Mouse (Mus musculus) cerebellum, adult 11-12 months (tissue): ENCODE data around the gene Tex14.

Experiments
- DNase-seq: peaks from one replicate; pipeline ENCODE4 v3.0.0; 2022

Gene Tex14

DNA sequence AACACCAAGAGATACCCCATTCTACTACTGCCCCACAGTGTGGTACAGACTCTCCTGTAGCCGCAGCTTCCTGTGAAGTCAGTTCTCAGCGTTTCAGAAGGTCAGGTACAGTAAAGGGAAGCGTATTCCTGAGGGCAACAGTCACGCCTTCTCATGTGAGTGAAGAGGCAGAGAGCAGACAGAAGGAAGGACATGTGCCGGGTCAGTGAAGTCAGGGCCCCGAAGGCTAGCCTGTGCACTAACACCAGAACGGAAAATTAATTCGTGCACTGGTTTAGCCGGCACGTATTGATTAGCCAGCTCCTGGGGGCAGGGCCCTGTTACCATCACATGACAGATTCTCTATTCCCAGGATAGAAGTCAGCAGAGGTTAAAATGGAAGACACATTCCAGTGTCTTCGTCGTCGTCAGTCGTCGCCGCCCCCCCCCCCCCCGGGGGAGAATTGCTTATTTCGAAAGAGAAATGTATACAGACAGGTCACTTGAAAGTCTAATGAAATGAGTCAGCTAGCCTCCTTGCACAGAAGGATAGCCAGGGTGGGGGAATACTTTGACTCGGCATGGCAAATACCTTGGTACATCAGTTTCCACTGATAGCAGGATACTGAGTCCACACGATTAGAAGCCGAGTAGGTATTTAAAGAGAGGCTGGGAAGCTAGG, 169.8 kb downstream of the Tex14 start:
- DNase-seq, result no peak

- DNase-seq, result no peak
Observed at GRCm38 (mm10) chr11:87577601-87578248, 172.9 kb downstream of the Tex14 start.

GRCm38 (mm10) chr11:87578249-87578962, 173.5 kb downstream of the Tex14 start:
- DNase-seq, result peak; percentile 89

- DNase-seq, result peak; percentile 86
Observed at GRCm38 (mm10) chr11:87578963-87579601, 174.2 kb downstream of the Tex14 start.

DNA sequence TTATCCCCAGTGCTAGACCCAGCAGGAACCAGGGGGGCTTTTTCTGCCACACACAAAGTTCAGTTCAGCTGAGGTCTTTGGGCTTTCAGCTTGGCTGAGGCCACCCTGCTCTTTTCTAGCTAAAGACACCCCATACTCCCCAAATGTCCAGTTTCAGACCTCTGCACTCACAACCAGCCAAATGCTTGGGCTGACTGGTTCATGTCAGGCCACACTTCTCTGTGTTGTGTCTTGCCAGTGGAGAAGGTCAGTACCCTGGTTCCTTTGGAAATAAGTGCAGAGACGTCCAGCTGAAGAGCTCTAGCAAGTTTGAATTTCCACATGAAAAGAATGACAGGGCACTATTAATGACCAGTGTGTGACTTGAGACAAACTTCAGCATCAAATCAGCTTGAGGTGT, 174.8 kb downstream of the Tex14 start:
- DNase-seq, result no peak

- peak; percentile 53 for DNase-seq
Observed at GRCm38 (mm10) chr11:87580543-87581085, 175.7 kb downstream of the Tex14 start.

- peak; percentile 31 for DNase-seq
Observed at GRCm38 (mm10) chr11:87581161-87581865, 176.4 kb downstream of the Tex14 start.

DNA sequence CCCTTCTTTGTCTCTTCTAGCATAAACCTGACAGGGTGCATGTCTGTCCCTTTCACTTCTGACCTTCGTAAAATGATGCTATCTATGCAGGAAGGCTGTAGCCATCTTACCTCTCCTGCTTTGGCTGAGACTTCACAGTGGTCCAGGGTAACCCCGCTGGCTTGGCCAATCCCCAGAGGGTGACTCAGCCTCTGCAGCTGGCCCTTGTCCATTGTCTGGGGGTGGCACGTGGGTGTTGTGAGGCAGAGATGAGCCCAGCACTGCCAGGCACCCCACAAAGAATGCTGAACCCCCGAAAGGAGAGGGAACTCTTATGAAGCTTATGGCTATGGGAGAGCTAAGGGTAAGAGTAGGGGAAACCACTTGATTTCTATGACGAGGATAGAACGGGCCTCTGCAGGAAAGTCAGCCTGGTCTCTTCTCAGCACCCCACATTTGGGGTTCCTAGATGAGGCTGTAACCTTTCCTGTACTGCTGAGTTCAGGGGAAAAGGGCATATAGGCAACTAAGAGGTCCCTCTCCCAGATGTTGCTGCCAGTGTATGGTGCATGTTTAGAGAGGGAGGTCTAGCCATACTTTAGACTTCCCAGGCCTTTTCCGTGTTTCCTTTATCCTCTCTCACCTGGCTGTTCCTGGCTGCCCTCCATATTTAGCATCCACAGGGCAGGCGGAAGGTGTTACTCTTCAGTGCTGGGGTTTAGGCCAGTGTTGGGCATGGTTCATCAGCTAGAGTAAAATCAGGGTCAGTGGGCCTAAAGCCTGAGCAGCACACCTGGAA, 177.3 kb downstream of the Tex14 start:
- peak; percentile 67 for DNase-seq

- no peak for DNase-seq
Observed at GRCm38 (mm10) chr11:87583291-87584034, 178.6 kb downstream of the Tex14 start.

GRCm38 (mm10) chr11:87584711-87585505, 180.0 kb downstream of the Tex14 start:
- DNase-seq, result no peak

- peak; percentile 4 for DNase-seq
Observed at GRCm38 (mm10) chr11:87587211-87587874, 182.5 kb downstream of the Tex14 start.

DNA sequence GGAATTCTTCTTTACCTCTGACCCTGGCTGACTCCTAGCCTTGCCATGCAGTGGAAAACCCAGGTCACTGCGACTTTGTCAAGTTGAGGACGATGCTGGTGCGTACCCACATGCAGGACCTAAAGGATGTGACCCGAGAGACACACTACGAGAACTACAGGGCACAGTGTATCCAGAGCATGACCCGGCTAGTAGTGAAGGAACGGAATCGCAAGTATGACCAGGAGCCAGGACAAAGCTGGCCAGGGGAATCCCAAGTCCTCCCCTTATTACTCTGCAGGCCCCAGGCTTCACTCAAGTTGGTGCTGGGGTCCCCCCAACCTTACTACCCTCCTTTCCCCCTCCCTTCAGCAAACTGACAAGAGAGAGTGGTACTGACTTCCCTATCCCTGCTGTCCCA, 184.7 kb downstream of the Tex14 start:
- DNase-seq, result no peak

DNA sequence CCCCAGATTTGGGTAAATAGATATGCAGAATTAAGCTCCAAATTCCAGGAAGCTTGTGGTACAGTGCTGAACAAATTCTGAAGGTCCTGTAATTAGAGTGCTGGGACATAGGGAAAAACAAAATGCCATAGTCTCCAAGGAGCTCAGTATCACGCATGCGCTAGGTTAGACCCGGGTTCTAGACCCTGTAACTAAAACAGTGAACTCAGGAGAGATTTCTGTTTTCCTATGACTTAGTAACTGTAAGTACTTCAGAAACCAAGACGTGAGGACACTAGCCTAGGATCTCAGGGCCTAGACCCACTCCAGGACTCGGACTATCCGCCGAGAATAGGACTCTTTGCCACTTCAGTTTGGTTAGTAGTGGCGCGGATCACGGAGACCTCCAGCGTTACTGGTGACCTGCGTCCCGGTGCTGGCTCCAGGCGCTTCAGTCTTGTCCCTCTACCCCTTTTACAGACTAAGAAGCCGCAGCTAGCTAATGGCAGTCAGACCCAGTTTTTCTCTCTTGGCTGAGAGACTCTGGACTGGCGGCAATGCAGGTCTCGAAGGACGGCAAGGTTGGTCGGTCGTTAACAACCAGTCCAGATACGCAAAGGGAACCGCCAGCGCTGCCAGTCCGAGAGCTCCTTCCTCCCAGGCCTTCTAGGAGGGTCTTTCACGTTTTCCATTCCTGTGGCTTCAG, 186.1 kb downstream of the Tex14 start:
- peak; percentile 59 for DNase-seq

GRCm38 (mm10) chr11:87591526-87592353, 186.9 kb downstream of the Tex14 start, which contains the start of gene Mtmr4:
Gene Mtmr4, plus strand, starts transcription at chr11:87592162.
- DNase-seq, result peak; percentile 100

DNA sequence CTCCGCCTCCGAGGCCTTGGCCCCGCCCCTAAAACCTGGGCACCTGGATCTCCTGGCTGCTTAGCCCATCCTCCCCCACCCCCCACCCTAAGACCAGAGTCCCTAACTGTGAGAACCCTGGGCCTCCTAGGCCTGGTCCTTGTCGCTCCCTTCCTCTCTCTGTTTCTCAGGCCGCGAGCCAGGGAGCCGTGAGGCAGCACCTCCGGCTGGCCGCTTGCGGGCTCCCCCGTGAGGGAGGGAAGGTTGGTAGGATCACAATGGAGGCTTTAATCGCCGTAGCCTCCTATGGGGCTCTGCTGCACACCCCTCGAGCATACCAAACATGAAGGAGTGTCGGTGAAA, 187.5 kb downstream of the Tex14 start:
- DNase-seq, result no peak

DNA sequence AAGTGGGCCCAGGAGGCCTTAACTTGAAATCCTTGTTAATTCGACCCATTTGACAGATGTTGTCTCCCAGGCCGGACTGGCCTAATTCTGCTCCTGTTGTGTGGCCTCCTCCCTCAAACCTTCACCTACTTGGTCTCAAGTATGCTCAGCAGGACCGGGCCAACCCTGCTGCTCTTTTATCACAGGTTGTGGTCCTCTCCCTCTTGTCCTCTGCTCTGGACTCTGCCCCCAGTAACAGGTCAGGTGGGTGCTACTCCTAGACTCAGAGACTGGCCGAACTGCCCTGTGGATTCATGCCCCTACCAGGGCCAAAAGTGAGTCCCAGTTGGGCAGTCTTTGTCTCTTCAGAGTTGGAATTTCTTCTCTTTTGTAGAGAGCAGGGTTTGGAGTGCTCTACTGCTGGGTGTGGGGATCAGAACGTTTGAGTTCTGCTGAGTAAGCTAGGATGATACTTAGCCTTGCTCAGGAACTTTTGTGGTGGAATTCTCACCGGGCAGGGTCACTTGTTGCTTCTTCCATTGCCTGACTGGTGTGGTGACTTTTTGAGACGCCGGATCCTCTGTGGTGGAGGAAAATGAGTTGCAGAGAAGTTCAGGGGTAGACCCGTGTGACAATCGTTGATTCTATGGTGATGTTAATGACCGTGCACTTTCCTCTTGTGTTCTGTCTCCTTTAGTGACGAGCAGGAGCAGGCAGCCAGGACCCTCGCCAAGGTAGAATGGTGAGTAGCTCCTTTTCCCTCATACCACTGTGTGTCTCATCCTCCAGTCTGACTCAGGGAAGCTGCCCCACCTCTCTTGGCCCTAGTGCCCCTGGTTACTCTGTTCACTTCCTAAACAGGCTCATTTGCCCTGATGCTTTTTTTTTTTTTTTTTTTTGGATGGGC, 188.1 kb downstream of the Tex14 start:
- peak; percentile 51 for DNase-seq

GRCm38 (mm10) chr11:87595327-87595841, 190.5 kb downstream of the Tex14 start:
- peak; percentile 93 for DNase-seq
